Mouse (Mus musculus) adrenal gland, postnatal 4 days (tissue): ENCODE measurements around the gene Nmt2. TPM values are rescaled to one million over a fixed set of nuclear protein-coding genes. Genes with fewer than 3 reads are reported as not detected.

Experiments used
- DNase-seq, 2 experiments: peaks; one replicate each; pipeline ENCODE4 v3.0.0; 2021 to 2022; ENCODE audit warnings: low spot score in 2 of 2, mixed read lengths in 2 of 2
- long read RNA-seq, 2 experiments: library from polyadenylated mRNA; stranded (forward); transcript quantifications; one replicate each; pipeline ENCODE4 v2.0.0; 2021
- total RNA-seq, 2 experiments: library from RNA; stranded (reverse); gene quantifications; 2 replicates each; pipeline ENCODE4 v1.2.3; 2021

Gene Nmt2
- total RNA-seq, result 10 to 100 TPM; 66.8 to 72.4 TPM
- long read RNA-seq, experiment 1, full-length matches to known transcripts, result 9 of 13 reads
- long read RNA-seq, experiment 1, partial matches to known transcripts, result 3 of 13 reads
- long read RNA-seq, experiment 1, other reads (novel, unspliced or antisense), result 1 of 13 reads
- long read RNA-seq, experiment 2, full-length matches to known transcripts, result 32 of 40 reads
- long read RNA-seq, experiment 2, partial matches to known transcripts, result 6 of 40 reads
- long read RNA-seq, experiment 2, other reads (novel, unspliced or antisense), result 2 of 40 reads

GRCm38 (mm10) chr2:3283602-3284472 is at the start of gene Nmt2:
Nmt2 (plus strand) TSS chr2:3284212.
- peak; percentile 97 to 98 for DNase-seq

- DNase-seq, result no peak
Measured at GRCm38 (mm10) chr2:3239255-3239654, 44.8 kb upstream of the Nmt2 start.

DNA sequence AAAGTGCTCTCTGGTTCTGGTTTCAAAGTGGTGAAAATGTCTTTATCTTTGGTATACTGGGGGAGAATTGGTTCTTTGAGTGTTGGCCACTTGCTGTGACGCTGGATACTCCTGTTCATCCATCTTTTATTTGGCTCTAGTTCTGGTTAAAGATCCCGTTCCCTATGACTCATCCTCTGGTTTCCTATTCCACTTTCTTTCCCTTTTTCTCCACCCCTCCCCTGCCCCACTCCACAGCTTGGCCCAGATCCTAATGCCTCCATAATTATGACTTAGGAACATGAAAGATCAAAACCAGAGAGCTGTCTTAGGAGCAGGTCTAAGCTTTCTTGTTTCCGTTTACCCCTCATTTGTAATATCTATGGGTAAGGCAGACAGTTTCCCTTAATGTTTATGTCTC is 39.8 kb upstream of the Nmt2 start:
- DNase-seq, result no peak

- no peak for DNase-seq
Measured at GRCm38 (mm10) chr2:3251309-3251708, 32.7 kb upstream of the Nmt2 start.

DNA sequence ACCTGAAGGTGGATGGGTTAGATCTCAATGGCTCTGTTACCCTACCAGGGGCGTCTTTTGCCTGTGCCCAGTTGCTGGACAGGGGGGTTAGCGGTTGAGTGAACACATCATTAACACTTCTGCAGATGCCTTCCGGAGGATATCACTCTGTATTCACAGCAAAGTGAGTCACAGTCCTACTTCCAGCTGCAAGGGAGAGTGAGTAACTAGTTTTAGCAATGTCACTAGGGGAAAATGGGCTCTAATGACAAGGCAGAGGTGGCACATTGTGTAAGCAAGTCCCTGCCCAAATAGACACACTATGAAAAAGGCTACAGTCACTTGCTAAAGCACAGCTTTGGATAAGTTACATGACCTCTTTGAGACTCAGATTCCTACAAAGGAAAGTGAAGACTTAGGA is 17.5 kb upstream of the Nmt2 start:
- no peak for DNase-seq

DNA sequence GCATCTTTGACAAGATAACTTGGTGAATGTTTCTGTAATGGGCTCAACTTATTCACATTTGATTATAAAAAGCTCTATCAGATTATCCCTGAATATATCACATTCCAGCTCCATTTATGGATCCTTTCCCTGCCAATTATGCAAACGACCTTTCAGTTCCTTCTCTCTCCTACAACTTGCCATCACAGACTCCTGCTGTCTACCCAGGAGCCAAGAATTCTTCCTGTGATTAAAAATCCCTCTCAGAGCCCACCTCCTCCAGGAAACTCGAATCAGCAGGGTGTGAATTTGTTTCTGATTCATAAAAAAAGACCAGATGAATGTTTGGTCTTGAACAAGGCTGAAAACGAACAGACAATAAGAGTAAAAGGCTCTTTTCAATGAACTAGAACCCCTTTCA is 16.1 kb upstream of the Nmt2 start:
- DNase-seq, result no peak

DNA sequence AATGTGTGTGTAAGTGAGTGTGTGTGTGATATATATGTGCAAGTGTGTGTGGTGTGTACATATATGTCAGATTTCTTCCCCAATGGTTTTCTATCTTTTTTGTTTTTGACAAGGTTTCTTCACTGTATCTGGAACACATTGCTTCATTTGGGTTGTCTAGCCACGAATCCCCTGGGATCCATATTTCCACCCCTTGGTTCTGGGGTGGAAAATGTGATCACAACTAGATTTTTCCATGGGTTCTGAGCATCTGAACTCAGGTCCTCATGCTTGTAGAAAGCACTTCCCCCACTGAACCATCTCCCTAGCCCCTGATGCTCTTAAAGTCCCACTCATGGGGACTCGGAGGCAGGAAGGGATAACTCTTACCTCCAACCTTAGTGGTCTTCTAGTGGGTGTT is 10.7 kb upstream of the Nmt2 start:
- no peak for DNase-seq

GRCm38 (mm10) chr2:3276106-3276505 is 7.9 kb upstream of the Nmt2 start:
- DNase-seq, result no peak

DNA sequence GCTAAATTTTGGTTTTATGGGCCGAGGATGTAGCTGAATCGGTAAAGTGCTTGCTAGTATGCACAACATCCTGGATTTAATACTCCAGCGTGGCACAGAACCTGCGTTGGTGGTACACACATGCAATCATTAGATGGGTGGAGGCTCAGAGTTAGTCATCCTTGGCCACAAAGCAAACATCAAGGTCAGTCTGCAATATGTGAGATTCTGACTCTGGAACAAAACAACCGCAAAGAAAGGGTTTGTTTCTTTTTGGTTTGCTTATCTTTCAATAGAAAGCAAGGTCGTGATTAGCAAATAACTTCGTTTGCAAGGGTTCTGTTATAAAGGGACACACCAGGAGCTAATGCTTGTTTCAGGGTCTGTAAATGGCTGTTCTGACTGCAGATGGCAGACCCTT is 6.5 kb upstream of the Nmt2 start:
- no peak for DNase-seq

DNA sequence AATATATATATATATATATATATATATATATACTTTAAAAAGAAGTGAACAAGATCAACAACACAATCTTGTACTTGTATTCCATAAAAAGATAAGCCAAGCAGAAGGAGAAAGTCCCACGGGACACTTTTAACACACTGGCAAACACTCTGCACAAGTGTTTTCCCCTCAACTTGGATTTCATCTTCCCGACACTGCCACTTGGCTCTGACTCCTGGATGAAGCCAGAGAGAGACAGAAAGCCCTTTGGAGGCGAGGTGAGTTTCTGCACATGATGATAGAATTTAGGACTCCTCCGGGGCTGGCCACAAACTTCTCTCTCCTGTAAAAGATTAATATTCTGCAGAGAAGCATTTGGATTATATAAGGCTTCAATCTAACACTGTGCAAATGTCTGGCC is 2.7 kb upstream of the Nmt2 start:
- no peak for DNase-seq

DNA sequence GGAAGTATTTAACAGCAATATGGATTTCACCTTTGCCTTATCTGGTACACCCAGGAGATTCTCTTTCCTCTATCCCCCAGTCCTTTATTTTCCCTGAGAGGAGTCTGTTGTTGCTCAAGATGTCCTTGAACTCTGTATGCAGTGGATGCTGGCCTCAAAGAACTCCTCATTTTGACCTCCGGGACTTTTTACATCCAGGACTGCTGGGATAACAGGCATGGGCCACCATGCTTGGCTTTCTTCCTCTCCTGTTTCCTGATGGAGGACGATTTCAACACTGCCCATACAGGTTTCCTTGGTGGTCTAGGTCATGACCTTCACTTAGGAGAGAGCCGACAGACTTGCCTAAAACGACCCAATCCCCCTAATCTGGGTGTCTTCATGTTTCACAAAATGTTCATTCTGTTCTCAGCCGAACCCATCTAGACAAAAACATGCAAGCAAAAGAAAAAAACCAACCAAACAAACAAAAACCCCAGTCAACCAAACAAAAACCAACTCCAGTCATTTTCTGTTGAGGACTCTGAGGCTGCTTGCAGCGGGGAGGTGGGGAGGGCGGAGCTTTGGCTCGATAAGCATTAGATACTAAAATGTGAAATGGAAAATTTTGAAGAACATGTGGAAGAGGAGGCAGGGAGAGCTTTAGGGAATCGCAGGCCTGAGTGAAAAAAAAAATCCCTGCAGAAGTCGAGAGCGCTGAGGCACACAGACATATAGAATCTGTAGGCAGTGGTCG is 978 bp upstream of the Nmt2 start:
- DNase-seq, result peak; percentile 7 to 26

GRCm38 (mm10) chr2:3284473-3285180 is 615 bp downstream of the Nmt2 start:
- peak; percentile 15 to 20 for DNase-seq

- DNase-seq, result no peak
Measured at GRCm38 (mm10) chr2:3285181-3285530, 1.1 kb downstream of the Nmt2 start.

DNA sequence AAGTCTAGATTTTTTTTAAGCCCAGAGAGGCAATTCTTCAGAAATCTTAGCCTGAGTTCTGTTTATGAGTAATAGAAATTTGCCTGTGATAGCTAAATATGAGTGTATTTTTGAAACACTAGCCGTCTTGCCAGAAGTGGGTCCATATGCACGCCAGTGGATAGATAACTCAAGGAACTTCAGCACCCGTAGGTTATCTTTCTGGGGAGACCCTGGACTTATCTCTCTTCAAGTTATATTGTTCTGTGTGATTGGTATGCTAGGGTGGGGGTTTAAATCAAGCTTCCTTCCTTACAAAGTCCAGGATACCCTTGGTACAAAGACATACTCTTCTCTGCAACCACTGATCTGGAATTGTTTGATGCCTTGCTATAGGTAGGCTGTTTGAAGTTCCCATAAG is 1.7 kb downstream of the Nmt2 start:
- no peak for DNase-seq

DNA sequence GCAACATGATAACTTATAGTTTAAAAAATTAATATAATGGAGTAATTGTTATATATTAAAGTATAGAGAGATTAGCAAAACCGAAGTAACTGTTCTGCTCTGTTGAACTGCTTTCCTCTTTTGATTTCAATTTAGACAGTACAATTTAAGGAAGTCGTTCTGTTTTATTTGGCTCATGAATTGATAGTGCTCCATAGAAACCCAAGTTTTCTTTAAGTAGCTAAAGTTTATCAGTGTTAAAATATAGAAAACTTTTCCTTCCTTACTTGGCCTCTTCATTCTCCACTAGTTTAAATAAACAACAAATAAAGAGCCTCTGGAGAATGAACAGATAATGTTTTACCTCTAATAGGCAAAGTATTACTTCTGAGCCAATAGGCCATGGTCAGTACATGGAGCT is 2.2 kb downstream of the Nmt2 start:
- DNase-seq, result no peak

DNA sequence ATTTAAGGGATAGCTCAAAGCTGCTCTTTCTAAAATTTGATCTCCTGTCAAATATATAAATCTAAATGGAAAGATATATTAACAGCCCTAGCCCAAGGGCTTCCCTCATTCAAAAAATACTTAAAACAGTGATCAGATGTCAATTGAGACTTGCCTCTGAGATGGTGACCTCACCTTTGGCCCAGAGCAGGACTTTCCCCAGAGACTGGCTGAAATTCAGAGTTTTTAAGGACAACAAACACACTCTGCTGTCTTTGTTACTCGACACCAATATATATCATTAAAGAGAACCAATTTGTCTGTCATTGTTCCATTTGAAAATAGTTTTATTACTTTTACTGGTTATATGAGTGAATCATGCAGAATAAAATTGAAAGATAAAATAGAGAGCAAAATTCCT is 5.6 kb downstream of the Nmt2 start:
- DNase-seq, result no peak

GRCm38 (mm10) chr2:3292170-3292569 is 8.2 kb downstream of the Nmt2 start:
- DNase-seq, result no peak

GRCm38 (mm10) chr2:3295826-3296225 is 11.8 kb downstream of the Nmt2 start:
- no peak for DNase-seq

GRCm38 (mm10) chr2:3305426-3306025 is 21.5 kb downstream of the Nmt2 start:
- peak in 1 of 2 experiments; percentile 9 for DNase-seq

GRCm38 (mm10) chr2:3323132-3323531 is 39.1 kb downstream of the Nmt2 start:
- no peak for DNase-seq
